Mouse (Mus musculus) adrenal gland, adult 18-20 months (tissue): ENCODE measurements around the gene Mettl1. TPM values are rescaled to one million over a fixed set of nuclear protein-coding genes. Genes with fewer than 3 reads are reported as not detected.

ENCODE experiments used
- DNase-seq, 2 experiments: peaks; one replicate each; pipeline ENCODE4 v3.0.0; 2021 to 2022; ENCODE audit warnings: low spot score in 2 of 2
- microRNA-seq, 2 experiments: library from miRNA; unstranded; fragments of <30 nt; microRNA quantifications; one replicate each; pipeline ENCODE4 v1.2.0; 2021; ENCODE audit warnings: borderline number of aligned reads in 2 of 2
- total RNA-seq, 2 experiments: library from RNA; stranded (reverse); gene quantifications; 1 replicate in 1 of 2; 2 replicates in 1 of 2; pipeline ENCODE4 v1.2.3; 2021

The Mettl1 gene
- total RNA-seq, 2 experiments from 2014 or later: 16.0 to 18.2 TPM

GRCm38 (mm10) chr10:127080901-127081780, 39.9 kb downstream of the Mettl1 start:
- no peak for DNase-seq

DNA sequence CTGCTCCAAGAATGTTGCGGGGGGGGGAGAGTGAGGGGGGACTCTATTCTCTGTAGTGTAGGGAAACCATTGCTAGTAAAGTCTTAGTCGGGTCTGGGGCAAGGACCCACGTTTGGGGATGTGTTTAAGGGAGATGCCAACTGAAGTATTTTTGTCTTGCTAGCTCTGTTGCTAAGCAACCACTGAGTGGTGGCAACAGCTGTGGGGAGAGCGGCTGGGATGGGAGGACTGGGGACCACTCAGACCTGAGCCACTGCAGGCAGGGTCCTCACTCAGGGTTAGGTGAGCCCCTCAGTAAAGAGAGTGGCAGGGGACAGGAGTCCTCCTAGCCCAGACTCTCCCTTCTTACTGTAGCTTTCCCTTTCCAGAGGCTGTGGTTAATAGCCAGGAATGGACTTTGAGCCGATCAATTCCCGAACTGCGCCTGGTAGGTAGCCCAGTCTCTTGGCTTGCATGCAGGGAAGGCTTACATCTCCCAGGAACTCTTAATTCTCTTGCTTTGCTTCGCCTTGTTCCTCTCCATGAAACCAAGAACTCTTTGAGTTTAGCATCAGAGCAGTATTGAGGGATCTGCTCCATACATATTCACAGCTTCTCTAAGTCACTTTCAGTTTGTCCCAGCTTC, 40.9 kb downstream of the Mettl1 start:
- DNase-seq: no peak

- no peak for DNase-seq
These were observed 42.2 kb downstream of the Mettl1 start for GRCm38 (mm10) chr10:127083292-127083914.

DNA sequence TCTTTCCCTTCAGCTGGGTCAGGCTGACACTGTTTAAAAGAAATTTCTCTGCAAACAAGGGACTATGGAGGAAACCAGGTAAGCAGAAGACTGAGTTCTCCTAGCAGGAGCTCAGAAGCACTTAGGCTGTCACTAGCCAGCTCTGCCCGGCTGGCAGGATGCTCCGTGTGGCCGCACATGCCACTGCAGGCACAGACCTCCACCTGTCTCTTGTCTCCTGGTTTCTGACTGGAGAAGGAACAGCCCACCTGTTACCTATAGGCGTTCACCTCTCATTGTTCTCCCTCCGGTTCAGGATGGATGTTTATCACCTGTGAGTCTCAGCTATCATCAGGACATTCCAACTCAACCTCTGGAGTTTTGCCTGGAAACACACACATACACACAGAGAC, 42.7 kb downstream of the Mettl1 start:
- no peak for DNase-seq

DNA sequence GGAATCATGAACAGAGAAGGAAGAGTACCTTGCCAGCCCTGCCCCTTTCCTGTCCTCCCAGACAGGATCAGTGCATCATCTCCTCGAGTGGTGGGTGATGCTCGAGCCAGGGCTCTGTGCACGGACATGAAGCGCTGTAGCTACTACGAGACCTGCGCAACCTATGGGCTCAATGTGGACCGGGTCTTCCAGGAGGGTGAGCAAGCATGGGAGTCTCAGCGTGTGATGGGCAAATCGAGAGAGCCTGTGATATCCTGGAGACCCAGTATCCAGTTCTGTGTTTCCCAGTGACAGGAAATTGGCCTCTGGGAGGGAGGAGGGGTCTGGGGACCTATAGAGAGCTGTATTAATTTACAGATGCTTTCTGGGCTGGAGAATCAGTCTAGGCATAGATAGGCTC, 43.8 kb downstream of the Mettl1 start:
- no peak for DNase-seq

GRCm38 (mm10) chr10:127085633-127086032, 44.4 kb downstream of the Mettl1 start:
- DNase-seq: no peak

DNA sequence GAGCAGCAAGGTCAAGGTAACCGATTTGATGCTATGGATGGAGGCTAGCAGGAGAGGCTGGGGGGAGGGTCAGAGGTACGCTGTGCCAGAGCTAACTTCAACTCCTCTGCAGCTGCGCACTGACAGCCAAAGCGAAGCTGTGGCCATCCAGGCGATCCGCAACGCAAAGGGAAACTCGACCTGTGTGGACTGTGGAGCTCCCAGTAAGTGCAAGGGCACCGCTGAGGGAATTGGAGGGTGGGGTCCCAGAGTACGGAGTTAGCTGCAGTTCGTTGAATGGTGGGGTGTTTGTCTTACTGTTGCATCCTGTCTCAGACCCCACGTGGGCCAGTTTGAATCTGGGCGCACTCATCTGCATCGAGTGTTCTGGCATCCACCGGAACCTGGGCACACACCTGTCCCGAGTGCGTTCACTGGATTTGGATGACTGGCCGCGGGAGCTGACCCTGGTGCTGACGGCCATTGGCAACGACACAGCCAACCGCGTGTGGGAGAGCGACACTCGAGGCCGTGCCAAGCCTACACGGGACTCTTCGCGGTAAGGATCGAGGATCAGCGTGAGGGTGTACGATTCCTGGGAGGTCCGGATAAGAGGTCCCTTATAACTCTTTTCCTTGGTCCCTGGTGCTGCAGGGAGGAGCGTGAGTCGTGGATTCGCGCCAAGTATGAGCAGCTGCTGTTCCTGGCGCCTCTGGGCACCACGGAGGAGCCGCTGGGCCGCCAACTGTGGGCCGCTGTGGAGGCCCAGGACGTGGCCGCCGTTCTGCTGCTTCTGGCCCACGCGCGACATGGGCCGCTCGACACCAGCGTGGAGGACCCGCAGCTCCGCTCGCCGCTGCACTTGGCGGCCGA, 49.6 kb downstream of the Mettl1 start:
- DNase-seq: peak in 1 of 2 experiments; percentile 48

GRCm38 (mm10) chr10:127091507-127092396, 50.5 kb downstream of the Mettl1 start:
- peak; percentile 43 to 47 for DNase-seq

GRCm38 (mm10) chr10:127092742-127093141, 51.5 kb downstream of the Mettl1 start:
- no peak for DNase-seq

DNA sequence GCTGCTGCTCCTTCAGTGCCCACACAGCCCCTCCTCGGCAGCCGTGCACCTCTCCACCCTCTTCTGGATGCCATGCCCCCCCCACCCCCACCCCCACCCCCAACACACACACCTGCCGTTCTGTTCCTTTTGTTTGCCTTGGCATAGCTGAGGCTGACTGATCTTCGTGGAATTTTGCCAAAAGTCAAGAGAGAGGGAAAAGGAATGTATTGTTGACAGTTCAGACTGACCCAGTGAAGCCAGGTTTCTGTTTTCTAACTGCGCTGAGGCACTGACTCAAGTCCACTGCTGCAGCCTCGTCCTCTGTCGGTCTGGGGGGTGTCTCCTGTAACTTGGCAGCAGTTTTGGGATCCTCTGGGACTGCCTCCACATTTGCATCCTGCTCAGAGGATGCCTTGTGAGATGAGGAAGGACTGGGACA, 53.2 kb downstream of the Mettl1 start:
- no peak for DNase-seq

Small RNAs within 50 kb of the gene (microRNA-seq; reads per million reads assigned to microRNA genes)
- gene Mir26a-2: 39.8 to 117 reads per million in 2 experiments
- gene Mir546: 0 reads per million in 2 experiments

Other genes with a start within 250 kb of the Mettl1 start
- gene Atp23, start 140.1 kb upstream of the Mettl1 start, total RNA-seq: 1 to 10 TPM; 4.6 to 5.5 TPM
- 10 to 100 TPM; 73.0 to 98.7 TPM for gene Ctdsp2, start 62.7 kb upstream of the Mettl1 start, total RNA-seq
- 1 to 10 TPM in 1 of 2 experiments, under 1 TPM in 1; 0.67 to 5.5 TPM for gene Avil, start 40.7 kb upstream of the Mettl1 start, total RNA-seq
- 10 to 100 TPM; 55.1 to 61.3 TPM for gene Tsfm, start 10.6 kb upstream of the Mettl1 start, total RNA-seq
- under 1 TPM; 0.26 to 0.27 TPM for gene Eef1akmt3, start 99 bp downstream of the Mettl1 start, total RNA-seq
- under 1 TPM; 0.42 to 0.56 TPM for gene Cyp27b1, start 6.8 kb downstream of the Mettl1 start, total RNA-seq
- gene March9, start 18.8 kb downstream of the Mettl1 start, total RNA-seq: 1 to 10 TPM; 6.3 to 6.8 TPM
- 100 to 1,000 TPM; 138 to 172 TPM for gene Cdk4, start 22.1 kb downstream of the Mettl1 start, total RNA-seq
- 100 to 1,000 TPM; 106 to 107 TPM for gene Tspan31, start 28.9 kb downstream of the Mettl1 start, total RNA-seq
- gene Agap2, start 33.9 kb downstream of the Mettl1 start, total RNA-seq: 1 to 10 TPM; 3.1 to 3.2 TPM
- gene Os9, start 79.7 kb downstream of the Mettl1 start, total RNA-seq: 100 to 1,000 TPM; 114 to 147 TPM
- gene B4galnt1, start 123.8 kb downstream of the Mettl1 start, total RNA-seq: 1 to 10 TPM; 7.8 to 8.6 TPM
- gene Slc26a10, start 139.2 kb downstream of the Mettl1 start, total RNA-seq: 1 to 10 TPM; 1.1 to 1.8 TPM
- 10 to 100 TPM; 18.8 to 20.3 TPM for gene Arhgef25, start 148.7 kb downstream of the Mettl1 start, total RNA-seq
- gene Dtx3, start 154.3 kb downstream of the Mettl1 start, total RNA-seq: 10 to 100 TPM; 63.0 to 67.6 TPM
- 10 to 100 TPM; 41.5 to 44.7 TPM for gene Pip4k2c, start 170.2 kb downstream of the Mettl1 start, total RNA-seq
- gene Kif5a, start 221.9 kb downstream of the Mettl1 start, total RNA-seq: 1 to 10 TPM; 5.4 to 8.0 TPM
- 100 to 1,000 TPM; 143 to 159 TPM for gene Dctn2, start 225.0 kb downstream of the Mettl1 start, total RNA-seq
- gene Mbd6, start 247.6 kb downstream of the Mettl1 start, total RNA-seq: 10 to 100 TPM; 38.9 to 45.4 TPM